Mouse (Mus musculus): ENCODE measurements at regions not wholly inside any gene's neighbourhood (a gene's known extent, or its start where the extent isn't known, plus 50 kb on each side); places are given as distances from the start of the nearest gene placed in this dataset.

GRCm38 (mm10) chr15:17084030-17084429, 355.5 kb downstream of the Cdh9 start:
- TF ChIP-seq SIN3A (IDR thresholded peaks at IDR 0.05; ENCODE audit: low read length), result no peak
- TF ChIP-seq POLR2A (IDR thresholded peaks at IDR 0.05; ENCODE audit: control insufficient read depth in 1 of 2, insufficient read depth in 1 of 2, low read depth in 1 of 2, low read length in 2 of 2, poor library complexity in 1 of 2), result no peak
- TF ChIP-seq ETS1 (IDR thresholded peaks at IDR 0.05; ENCODE audit: low read depth, low read length), result no peak
- no peak for TF ChIP-seq GABPA (IDR thresholded peaks at IDR 0.05; ENCODE audit: low read depth, low read length)
- TF ChIP-seq SMC3 (IDR thresholded peaks at IDR 0.05; ENCODE audit: low read depth, low read length), result no peak
- TF ChIP-seq USF2 (IDR thresholded peaks at IDR 0.05; ENCODE audit: borderline replicate concordance in 1 of 2, insufficient read depth in 1 of 2, low read depth in 1 of 2, low read length in 2 of 2), result no peak
- TF ChIP-seq ZC3H11A (IDR thresholded peaks at IDR 0.05; ENCODE audit: low read depth, low read length), result no peak
- no peak for TF ChIP-seq CTCF (IDR thresholded peaks at IDR 0.05 in 2 of 3, conservative IDR thresholded peaks at IDR 0.05 in 1 of 3; ENCODE audit: control insufficient read depth in 1 of 3, insufficient read depth in 1 of 3, low read depth in 2 of 3, low read length in 3 of 3, poor library complexity in 1 of 3, severe bottlenecking in 1 of 3)
- no peak for TF ChIP-seq ZMIZ1 (IDR thresholded peaks at IDR 0.05; ENCODE audit: low read depth, low read length)
- TF ChIP-seq POLR2AphosphoS2 (IDR thresholded peaks at IDR 0.05; ENCODE audit: low read length), result no peak
- no peak for TF ChIP-seq MAX (IDR thresholded peaks at IDR 0.05; ENCODE audit: low read length)
- no peak for TF ChIP-seq HCFC1 (IDR thresholded peaks at IDR 0.05; ENCODE audit: low read depth, low read length)
- no peak for TF ChIP-seq EP300 (IDR thresholded peaks at IDR 0.05; ENCODE audit: low read depth in 1 of 2, low read length in 2 of 2)
- no peak for TF ChIP-seq USF1 (IDR thresholded peaks at IDR 0.05; ENCODE audit: low read depth, low read length)
- TF ChIP-seq MAZ (IDR thresholded peaks at IDR 0.05; ENCODE audit: low read depth, low read length), result no peak
- no peak for TF ChIP-seq RAD21 (IDR thresholded peaks at IDR 0.05; ENCODE audit: low read depth, low read length)
- no peak for TF ChIP-seq KAT2A (conservative IDR thresholded peaks at IDR 0.05; ENCODE audit: low read depth, low read length)
- no peak for TF ChIP-seq JUND (IDR thresholded peaks at IDR 0.05; ENCODE audit: low read depth, low read length)
- no peak for TF ChIP-seq RCOR1 (IDR thresholded peaks at IDR 0.05; ENCODE audit: low read depth, low read length)
- H3K9me3 ChIP-seq (replicated peaks; ENCODE audit: insufficient read depth, low read length), result no peaks in the 10 kb centered on the region
- H3K27ac ChIP-seq (ENCODE audit: control insufficient read depth, low read depth, low read length), result no peak overlapping the region
- no peak for DNase-seq (ENCODE audit: low read depth, low spot score)
- no peaks in the 10 kb centered on the region for H3K79me2 ChIP-seq (ENCODE audit: control insufficient read depth, insufficient read depth, low read length, poor library complexity)
- no peaks in the 10 kb centered on the region for H3K27me3 ChIP-seq (ENCODE audit: control insufficient read depth in 1 of 2, insufficient read depth in 2 of 2, low read length in 2 of 2)
- no peak overlapping the region for H3K4me3 ChIP-seq (ENCODE audit: control insufficient read depth in 1 of 2, insufficient read depth in 1 of 2, low read depth in 2 of 2, low read length in 2 of 2)
- H3K36me3 ChIP-seq (ENCODE audit: control insufficient read depth in 1 of 2, insufficient read depth in 2 of 2, low read length in 2 of 2), result no peaks in the 10 kb centered on the region
- no peak overlapping the region for H3K9ac ChIP-seq (ENCODE audit: control insufficient read depth, low read depth, low read length, poor library complexity, severe bottlenecking)
- no peaks in the 10 kb centered on the region for H3K4me1 ChIP-seq (ENCODE audit: control insufficient read depth in 1 of 2, insufficient read depth in 2 of 2, low read length in 2 of 2)

GRCm38 (mm10) chr15:17088644-17089228, 360.2 kb downstream of the Cdh9 start:
- no peak overlapping the region for H3K9ac ChIP-seq (ENCODE audit: control insufficient read depth, low read depth, low read length, poor library complexity, severe bottlenecking)
- H3K4me3 ChIP-seq (ENCODE audit: control insufficient read depth in 1 of 2, insufficient read depth in 1 of 2, low read depth in 2 of 2, low read length in 2 of 2), result no peak overlapping the region
- TF ChIP-seq E2F4 (IDR thresholded peaks at IDR 0.05; ENCODE audit: borderline replicate concordance, low read depth, low read length), result no peak
- TF ChIP-seq MAFK (IDR thresholded peaks at IDR 0.05; ENCODE audit: borderline replicate concordance, low read depth, low read length), result no peak
- TF ChIP-seq ZMIZ1 (IDR thresholded peaks at IDR 0.05; ENCODE audit: low read depth, low read length), result no peak
- no peak for TF ChIP-seq BHLHE40 (IDR thresholded peaks at IDR 0.05; ENCODE audit: borderline replicate concordance, low read depth, low read length)
- TF ChIP-seq POLR2AphosphoS2 (IDR thresholded peaks at IDR 0.05; ENCODE audit: low read length), result no peak
- TF ChIP-seq ZKSCAN1 (IDR thresholded peaks at IDR 0.05; ENCODE audit: low read depth, low read length), result no peak
- TF ChIP-seq ZC3H11A (IDR thresholded peaks at IDR 0.05; ENCODE audit: low read depth, low read length), result no peak
- TF ChIP-seq GATA1 (IDR thresholded peaks at IDR 0.05; ENCODE audit: low read depth, low read length), result no peak
- no peak for TF ChIP-seq SIN3A (IDR thresholded peaks at IDR 0.05; ENCODE audit: low read length)
- no peak for TF ChIP-seq POLR2A (IDR thresholded peaks at IDR 0.05; ENCODE audit: control insufficient read depth in 1 of 2, insufficient read depth in 1 of 2, low read depth in 1 of 2, low read length in 2 of 2, poor library complexity in 1 of 2)
- TF ChIP-seq MAZ (IDR thresholded peaks at IDR 0.05; ENCODE audit: low read depth, low read length), result no peak
- TF ChIP-seq USF2 (IDR thresholded peaks at IDR 0.05; ENCODE audit: borderline replicate concordance in 1 of 2, insufficient read depth in 1 of 2, low read depth in 1 of 2, low read length in 2 of 2), result no peak
- no peak for TF ChIP-seq TCF12 (IDR thresholded peaks at IDR 0.05; ENCODE audit: low read depth, low read length)
- TF ChIP-seq ZNF384 (IDR thresholded peaks at IDR 0.05; ENCODE audit: low read depth, low read length), result no peak
- no peak for TF ChIP-seq CHD1 (IDR thresholded peaks at IDR 0.05; ENCODE audit: low read depth, low read length)
- H3K27ac ChIP-seq (ENCODE audit: control insufficient read depth, low read depth, low read length), result no peak overlapping the region
- no peaks in the 10 kb centered on the region for H3K4me1 ChIP-seq (ENCODE audit: control insufficient read depth in 1 of 2, insufficient read depth in 2 of 2, low read length in 2 of 2)
- H3K9me3 ChIP-seq (replicated peaks; ENCODE audit: insufficient read depth, low read length), result no peaks in the 10 kb centered on the region
- no peaks in the 10 kb centered on the region for H3K27me3 ChIP-seq (ENCODE audit: control insufficient read depth in 1 of 2, insufficient read depth in 2 of 2, low read length in 2 of 2)
- no peak for DNase-seq (ENCODE audit: low read depth, low spot score)
- no peaks in the 10 kb centered on the region for H3K79me2 ChIP-seq (ENCODE audit: control insufficient read depth, insufficient read depth, low read length, poor library complexity)
- no peaks in the 10 kb centered on the region for H3K36me3 ChIP-seq (ENCODE audit: control insufficient read depth in 1 of 2, insufficient read depth in 2 of 2, low read length in 2 of 2)
